Mouse (Mus musculus): ENCODE data around the gene Hic1. TPM values are rescaled to one million over a fixed set of nuclear protein-coding genes. Genes with fewer than 3 reads are reported as not detected.
"Not testable (repeated sequence)": the region's sequence is repeated elsewhere in the genome, so short reads cannot be mapped to it uniquely, and the experiment has no call there.

The Hic1 gene
- polyA plus RNA-seq, 1 experiment = not detected

DNA sequence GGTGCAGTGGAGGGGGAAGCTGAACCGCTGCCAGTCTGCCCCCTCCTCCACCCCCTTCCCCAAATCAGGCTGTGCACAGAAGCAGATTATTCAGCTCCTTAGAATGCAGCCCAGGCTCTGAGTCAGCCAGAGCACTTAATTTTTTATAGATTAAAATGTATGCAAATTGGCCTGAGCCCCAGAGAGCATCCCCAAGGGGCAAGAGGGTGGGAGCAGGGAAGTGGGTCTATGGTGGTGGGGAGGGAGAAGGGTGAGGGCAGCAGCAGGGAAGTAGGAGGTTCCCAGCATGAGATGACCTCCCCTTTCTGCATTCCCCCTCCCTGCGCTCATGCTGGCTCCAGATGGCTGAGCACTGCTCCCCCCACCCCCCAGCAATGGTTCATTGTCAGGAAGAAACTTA, 15.7 kb upstream of the Hic1 start:
- no peak overlapping the region for H3K4me3 ChIP-seq (ENCODE audit: insufficient read depth, low read depth, low read length)
- peaks cover 9% of the 10 kb centered on the region; the same call in 1 of the 2 replicates for H3K4me1 ChIP-seq (ENCODE audit: control insufficient read depth, insufficient read depth, low read length)
- TF ChIP-seq POLR2A (IDR thresholded peaks at IDR 0.05; ENCODE audit: insufficient read depth, low read depth, low read length) (no peak), CTCF (IDR thresholded peaks at IDR 0.05; ENCODE audit: insufficient read depth, low read depth, low read length) (no peak)
- no peak overlapping the region for H3K27ac ChIP-seq (ENCODE audit: insufficient read depth, low read depth, low read length)
- WGBS = 62% methylated on average over 2 of the region's 2 CpGs

DNA sequence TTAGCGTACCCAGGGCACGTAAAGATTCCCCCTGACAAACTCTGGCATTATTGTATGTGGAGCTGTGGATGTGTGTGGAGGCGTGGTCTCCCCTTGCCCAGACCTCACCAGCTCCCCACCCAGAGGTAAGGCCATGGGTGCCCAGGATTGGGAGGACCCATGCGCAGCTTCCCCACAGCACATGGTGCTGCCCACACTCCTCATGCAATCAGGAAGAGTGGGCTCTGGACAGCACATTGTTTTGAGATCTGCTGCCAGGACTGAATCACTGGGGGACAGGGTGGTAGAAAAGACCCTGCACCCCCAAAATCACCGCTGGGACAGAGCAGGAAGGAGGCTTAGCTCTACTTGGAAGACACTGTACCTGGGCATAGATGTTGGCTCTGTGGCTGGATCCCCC, 15.3 kb upstream of the Hic1 start:
- TF ChIP-seq CTCF (IDR thresholded peaks at IDR 0.05; ENCODE audit: insufficient read depth, low read depth, low read length) (no peak), POLR2A (IDR thresholded peaks at IDR 0.05; ENCODE audit: insufficient read depth, low read depth, low read length) (no peak)
- no peak overlapping the region for H3K27ac ChIP-seq (ENCODE audit: insufficient read depth, low read depth, low read length)
- WGBS = 91% methylated on average over 5 of the region's 5 CpGs
- peaks cover 10% of the 10 kb centered on the region for H3K4me1 ChIP-seq (ENCODE audit: control insufficient read depth, insufficient read depth, low read length)
- H3K4me3 ChIP-seq (ENCODE audit: insufficient read depth, low read depth, low read length) = no peak overlapping the region

DNA sequence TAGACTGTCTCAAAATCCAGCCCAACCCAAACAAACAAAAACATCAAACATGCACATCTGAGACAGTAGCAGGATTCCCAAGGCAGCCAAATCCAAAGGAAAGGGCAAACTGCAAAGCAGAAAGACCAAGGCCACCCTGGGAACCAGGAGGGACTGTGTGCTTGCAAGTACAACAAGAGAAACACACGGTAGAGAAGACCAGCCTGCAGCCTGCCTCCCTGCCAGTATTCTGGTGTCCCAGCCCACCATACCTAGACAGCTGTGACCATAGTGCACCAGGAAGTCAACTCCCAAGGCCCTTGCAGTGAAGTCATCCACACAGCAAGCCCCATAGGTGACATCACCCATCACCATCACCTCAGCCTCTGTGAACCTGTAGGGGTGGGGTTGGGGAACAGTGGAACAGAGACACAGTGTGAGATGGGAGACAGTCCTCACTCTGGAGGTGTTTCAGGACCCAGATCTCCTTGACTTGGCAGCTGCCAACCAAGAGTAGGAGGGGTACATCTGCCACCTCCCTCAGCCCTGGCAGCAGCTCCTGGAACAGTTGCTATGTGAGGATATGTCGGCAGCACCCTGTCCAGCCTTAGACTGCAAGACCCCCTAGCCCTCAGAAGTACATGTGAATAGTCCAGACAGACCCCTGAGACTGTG, 14.7 kb upstream of the Hic1 start:
- Histone ChIP-seq H3K27ac (ENCODE audit: insufficient read depth, low read depth, low read length) (no peak overlapping the region), H3K4me3 (ENCODE audit: insufficient read depth, low read depth, low read length) (no peak overlapping the region), H3K4me1 (ENCODE audit: control insufficient read depth, insufficient read depth, low read length) (peaks cover 9% of the 10 kb centered on the region)
- 85% methylated on average over 2 of the region's 2 CpGs for WGBS
- TF ChIP-seq CTCF (IDR thresholded peaks at IDR 0.05; ENCODE audit: insufficient read depth, low read depth, low read length) (no peak), POLR2A (IDR thresholded peaks at IDR 0.05; ENCODE audit: insufficient read depth, low read depth, low read length) (no peak)

DNA sequence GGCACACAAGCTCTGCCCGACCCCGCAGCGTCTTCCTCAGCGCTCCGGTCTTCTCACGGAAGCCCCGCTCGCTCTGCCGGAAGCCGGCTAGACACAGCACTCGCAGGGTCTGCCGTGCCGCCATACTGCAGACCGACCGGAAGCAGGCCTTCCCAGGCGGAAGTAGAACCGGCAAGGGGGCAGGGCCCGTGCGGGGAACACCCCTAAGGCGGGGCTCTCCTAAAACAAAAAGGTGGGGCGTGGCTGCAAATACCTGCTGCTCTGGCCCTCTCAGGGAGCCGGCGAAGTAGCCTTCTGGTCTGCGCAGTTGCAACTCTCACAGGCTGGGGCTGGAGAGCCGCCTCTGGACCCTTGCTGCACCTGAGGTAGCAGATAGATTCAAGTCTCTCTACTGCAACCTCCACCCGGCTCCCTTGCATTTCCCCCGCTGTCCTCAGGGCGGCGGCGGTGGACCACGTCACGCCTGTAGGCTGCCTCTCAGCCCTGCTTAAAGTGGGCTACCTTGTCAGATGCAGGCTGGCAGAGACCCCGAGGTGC, 9.4 kb upstream of the Hic1 start, which contains the start of gene Ovca2:
Gene Ovca2 (minus strand): TSS at position 164 of the 537 bp plus-strand sequence.
- H3K4me3 ChIP-seq (ENCODE audit: insufficient read depth, low read depth, low read length) = peak within 1 kb of the TSS; percentile 81
- TF ChIP-seq CTCF (IDR thresholded peaks at IDR 0.05; ENCODE audit: insufficient read depth, low read depth, low read length) = peak; percentile 99
- peak; percentile 82 for TF ChIP-seq POLR2A (IDR thresholded peaks at IDR 0.05; ENCODE audit: insufficient read depth, low read depth, low read length)
- 0 out of 2 replicates have a peak within 1 kb of the TSS, but pooled peaks have one; percentile 31 for H3K27ac ChIP-seq (ENCODE audit: insufficient read depth, low read depth, low read length)
- peaks cover 14% of the 10 kb centered on the region for H3K4me1 ChIP-seq (ENCODE audit: control insufficient read depth, insufficient read depth, low read length)
- under 1% methylated on average over 33 of the region's 33 CpGs for WGBS

DNA sequence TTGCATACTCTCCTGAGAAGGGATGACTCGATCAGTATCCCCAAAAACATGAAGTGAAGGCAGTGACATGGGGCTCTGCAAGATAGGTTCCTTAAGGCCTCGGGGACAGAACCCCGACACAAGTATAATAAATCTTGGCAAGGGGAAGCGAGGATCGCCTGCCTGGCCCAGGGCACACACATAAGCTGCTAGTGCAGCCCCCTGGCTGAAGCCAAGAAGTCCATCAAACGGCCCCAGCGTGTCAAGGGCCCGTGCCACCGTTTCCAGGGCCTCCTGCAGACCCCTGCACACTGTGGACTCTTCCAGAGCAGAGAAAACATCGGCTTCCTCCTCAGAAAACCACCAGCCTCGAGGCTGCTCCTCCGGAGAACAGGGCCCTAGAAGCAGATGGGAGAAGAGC, 8.7 kb upstream of the Hic1 start:
- TF ChIP-seq CTCF (IDR thresholded peaks at IDR 0.05; ENCODE audit: insufficient read depth, low read depth, low read length) (no peak), POLR2A (IDR thresholded peaks at IDR 0.05; ENCODE audit: insufficient read depth, low read depth, low read length) (no peak)
- H3K4me1 ChIP-seq (ENCODE audit: control insufficient read depth, insufficient read depth, low read length) = peaks cover 14% of the 10 kb centered on the region
- peak overlapping the region; percentile 81 for H3K4me3 ChIP-seq (ENCODE audit: insufficient read depth, low read depth, low read length)
- WGBS = 51% methylated on average over 12 of the region's 12 CpGs
- no peak overlapping the region for H3K27ac ChIP-seq (ENCODE audit: insufficient read depth, low read depth, low read length)

DNA sequence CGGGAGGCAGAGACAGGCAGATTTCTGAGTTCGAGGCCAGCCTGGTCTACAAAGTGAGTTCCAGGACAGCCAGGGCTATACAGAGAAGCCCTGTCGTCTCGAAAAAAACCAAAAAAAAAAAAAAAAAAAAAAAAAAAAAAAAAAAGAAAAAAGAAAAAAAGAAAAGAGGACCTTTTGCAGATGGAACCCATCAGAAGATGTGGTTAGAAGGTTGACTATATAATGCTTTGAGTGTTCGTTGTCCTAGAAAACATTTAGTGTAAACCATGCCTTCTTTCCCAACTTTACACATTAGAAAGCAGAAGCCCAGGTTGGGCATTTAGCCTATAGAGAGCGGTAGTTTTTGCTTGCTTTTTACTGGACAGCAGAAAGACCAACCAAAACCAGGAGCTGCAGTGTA, 5.3 kb upstream of the Hic1 start:
- WGBS = 60% methylated on average over 6 of the region's 6 CpGs
- H3K4me3 ChIP-seq (ENCODE audit: insufficient read depth, low read depth, low read length); H3K27ac ChIP-seq (ENCODE audit: insufficient read depth, low read depth, low read length): not testable (repeated sequence)
- H3K4me1 ChIP-seq (ENCODE audit: control insufficient read depth, insufficient read depth, low read length) = peaks cover 30% of the 10 kb centered on the region

DNA sequence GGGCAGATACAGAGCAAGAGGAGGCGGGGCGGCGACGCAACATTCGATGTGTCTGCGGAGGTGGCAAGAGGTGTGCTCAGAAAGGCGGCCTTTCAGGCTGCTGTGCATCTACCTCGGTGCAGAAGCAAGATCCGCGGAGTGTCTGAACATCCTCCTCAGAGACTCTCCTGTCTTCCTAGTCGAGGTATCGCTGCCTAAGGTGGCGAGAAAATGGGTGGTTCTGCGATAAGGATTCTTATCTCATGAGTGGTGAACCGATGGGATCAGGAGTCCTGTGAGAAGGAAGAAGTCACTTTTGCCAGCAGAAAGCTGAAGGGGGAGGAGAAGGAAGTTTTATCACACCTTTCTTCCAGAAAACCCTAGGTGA, 4.5 kb upstream of the Hic1 start:
- WGBS = under 1% methylated on average over 15 of the region's 15 CpGs
- Histone ChIP-seq H3K4me3 (ENCODE audit: insufficient read depth, low read depth, low read length) (peak overlapping the region; percentile 67), H3K27ac (ENCODE audit: insufficient read depth, low read depth, low read length) (peak overlapping the region; percentile 58), H3K4me1 (ENCODE audit: control insufficient read depth, insufficient read depth, low read length) (peaks cover 31% of the 10 kb centered on the region)
- TF ChIP-seq CTCF (IDR thresholded peaks at IDR 0.05; ENCODE audit: insufficient read depth, low read depth, low read length) = no peak
- 0 out of 2 replicates have a peak, but pooled peaks have one; percentile 35 for TF ChIP-seq POLR2A (IDR thresholded peaks at IDR 0.05; ENCODE audit: insufficient read depth, low read depth, low read length)

DNA sequence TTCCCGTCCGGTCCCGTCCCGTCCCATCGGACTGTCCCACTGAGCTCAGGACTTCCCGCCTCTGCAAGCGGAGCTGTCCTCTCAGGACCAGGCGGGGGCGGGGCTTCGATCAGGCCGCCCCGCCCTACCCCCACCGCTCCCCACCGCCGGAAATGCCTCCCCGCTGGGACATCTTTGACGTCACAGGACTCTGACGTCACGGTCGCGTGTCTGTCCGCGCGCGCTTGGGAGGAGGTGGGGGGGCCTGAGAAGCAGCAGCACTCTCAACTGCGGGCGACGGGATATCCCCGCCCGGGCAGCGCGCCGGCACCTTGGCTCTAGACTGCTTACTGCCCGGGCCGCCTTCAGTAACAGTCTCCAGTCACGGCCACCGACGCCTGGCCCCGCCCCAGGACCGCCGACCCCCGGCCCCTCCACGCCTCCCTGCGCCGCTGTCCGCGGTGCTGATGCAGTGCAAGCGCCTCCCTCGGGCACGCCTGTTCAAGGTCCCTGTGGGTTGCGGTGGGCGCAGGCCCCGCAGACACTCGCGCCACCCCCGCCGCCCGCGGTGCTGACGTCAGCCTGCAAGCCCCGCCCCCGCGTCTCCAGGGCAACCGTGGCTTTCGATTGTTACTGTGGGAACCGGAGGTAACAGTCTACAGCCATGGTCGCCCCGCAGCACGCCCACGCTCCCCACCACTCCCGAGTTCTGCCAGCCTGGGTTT, 3.9 kb upstream of the Hic1 start:
- under 1% methylated on average over 71 of the region's 71 CpGs for WGBS
- Histone ChIP-seq H3K27ac (ENCODE audit: insufficient read depth, low read depth, low read length) (peak overlapping the region; percentile 73), H3K4me1 (ENCODE audit: control insufficient read depth, insufficient read depth, low read length) (peaks cover 33% of the 10 kb centered on the region), H3K4me3 (ENCODE audit: insufficient read depth, low read depth, low read length) (peak overlapping the region; percentile 67)
- TF ChIP-seq CTCF (IDR thresholded peaks at IDR 0.05; ENCODE audit: insufficient read depth, low read depth, low read length) = no peak
- no peak for TF ChIP-seq POLR2A (IDR thresholded peaks at IDR 0.05; ENCODE audit: insufficient read depth, low read depth, low read length)

Measured in olfactory bulb, adult 2 months (tissue).